Comparison of ENCODE assay signal across 19 mouse cellular contexts in genomic region chr7:56499767-56500166, GRCm38 (mm10).
DNase-seq lines count a peak whose midpoint lies in the region; ATAC-seq and TF ChIP-seq lines count a peak whose summit lies in the region.
"Had no signal": no experiment of that assay in that cellular context is flagged by ENCODE, and none has a peak within 500 bp of the region (broad histone marks: within the 10 kb centered on the region; RNA-seq: fewer than 3 reads in every experiment).

No protein-coding gene starts in this region.

- H3K9me3 ChIP-seq in forebrain, postnatal 0 days (ENCODE audit: low read length), result no peaks in the 10 kb centered on the region
- no peaks in the 10 kb centered on the region for H3K9me3 ChIP-seq in forebrain, embryonic 13.5 days (replicated peaks)
- H3K9me3 ChIP-seq in neural tube, embryonic 14.5 days (ENCODE audit: control insufficient read depth, low read length), result no peaks in the 10 kb centered on the region
- no peaks in the 10 kb centered on the region for H3K9me3 ChIP-seq in limb, embryonic 13.5 days
- no peaks in the 10 kb centered on the region for H3K9me3 ChIP-seq in hindbrain, embryonic 11.5 days (ENCODE audit: control insufficient read depth, low read length)
- H3K9me3 ChIP-seq: hindbrain, embryonic 13.5 days had no signal

- H3K9ac ChIP-seq in forebrain, postnatal 0 days, result no peak overlapping the region
- H3K9ac ChIP-seq in forebrain, embryonic 13.5 days, result no peak overlapping the region
- H3K9ac ChIP-seq in neural tube, embryonic 14.5 days (replicated peaks; ENCODE audit: low read depth, low read length), result no peak overlapping the region
- no peak overlapping the region for H3K9ac ChIP-seq in limb, embryonic 13.5 days
- H3K9ac ChIP-seq in hindbrain, embryonic 11.5 days (ENCODE audit: low read depth, low read length), result no peak overlapping the region
- H3K9ac ChIP-seq: hindbrain, embryonic 13.5 days had no signal

- WGBS in forebrain, postnatal 0 days, result 67% methylated on average over 1 of the region's 1 CpGs
- 61% methylated on average over 1 of the region's 1 CpGs for WGBS in forebrain, embryonic 13.5 days
- WGBS in neural tube, embryonic 14.5 days, result 48% methylated on average over 1 of the region's 1 CpGs
- WGBS in limb, embryonic 13.5 days, result 32% methylated on average over 1 of the region's 1 CpGs
- WGBS in olfactory bulb, adult 2 months, result 46% methylated on average over 1 of the region's 1 CpGs
- 71% methylated on average over 1 of the region's 1 CpGs for WGBS in hindbrain, embryonic 11.5 days

- TF ChIP-seq POLR2A in olfactory bulb, adult 2 months (IDR thresholded peaks at IDR 0.05; ENCODE audit: insufficient read depth, low read depth, low read length), result no peak

- no peak for ATAC-seq in forebrain, postnatal 0 days
- no peak for ATAC-seq in forebrain, embryonic 13.5 days
- ATAC-seq in neural tube, embryonic 14.5 days (ENCODE audit: low read depth), result peak; percentile 14; the same call in 1 of the 2 replicates
- ATAC-seq in limb, embryonic 13.5 days (ENCODE audit: low FRiP score, low read depth), result peak; percentile 79
- no peak for ATAC-seq in hindbrain, embryonic 11.5 days (ENCODE audit: low FRiP score)
- ATAC-seq: hindbrain, postnatal 0 days had no signal

- DNase-seq in forebrain, postnatal 0 days, result no peak
- no peak for DNase-seq in neural tube, embryonic 10.5 days (ENCODE audit: extremely low spot score, low spot score)
- no peak for DNase-seq in hindbrain, embryonic 11.5 days (ENCODE audit: low spot score)
- DNase-seq in cerebellum, adult 18-20 months, result no peak
- DNase-seq: adrenal gland, adult 2 months; adrenal gland, postnatal 36 days; cerebellum, adult 8-10 months; cerebellum, postnatal 14 days; gastrocnemius, adult 2 months; gastrocnemius, postnatal 25 days; heart, adult 11 months; heart, postnatal 10 days; heart, postnatal 4 days had no signal

- H3K27ac ChIP-seq in forebrain, postnatal 0 days (ENCODE audit: low read depth, low read length), result peak overlapping the region; percentile 66
- H3K27ac ChIP-seq in forebrain, embryonic 13.5 days, result no peak overlapping the region
- no peak overlapping the region for H3K27ac ChIP-seq in neural tube, embryonic 14.5 days (ENCODE audit: low read depth, low read length)
- no peak overlapping the region for H3K27ac ChIP-seq in limb, embryonic 13.5 days
- H3K27ac ChIP-seq in olfactory bulb, adult 2 months (ENCODE audit: insufficient read depth, low read depth, low read length), result peak overlapping the region; percentile 73
- H3K27ac ChIP-seq in hindbrain, embryonic 11.5 days (ENCODE audit: low read depth, low read length), result no peak overlapping the region
- H3K27ac ChIP-seq: gastrocnemius, adult 2 months; hindbrain, embryonic 13.5 days had no signal

- no peak overlapping the region for H3K4me3 ChIP-seq in forebrain, postnatal 0 days (ENCODE audit: low read depth, low read length)
- no peak overlapping the region for H3K4me3 ChIP-seq in forebrain, embryonic 13.5 days
- H3K4me3 ChIP-seq in neural tube, embryonic 14.5 days (ENCODE audit: low read depth, low read length), result no peak overlapping the region
- H3K4me3 ChIP-seq in limb, embryonic 13.5 days, result no peak overlapping the region
- H3K4me3 ChIP-seq in olfactory bulb, adult 2 months (ENCODE audit: insufficient read depth, low read depth, low read length), result no peak overlapping the region
- no peak overlapping the region for H3K4me3 ChIP-seq in hindbrain, embryonic 11.5 days (ENCODE audit: low read depth, low read length)
- H3K4me3 ChIP-seq: gastrocnemius, adult 2 months; hindbrain, embryonic 13.5 days had no signal

- TF ChIP-seq CTCF in forebrain, postnatal 0 days (IDR thresholded peaks at IDR 0.05; ENCODE audit: low read depth), result no peak
- no peak for TF ChIP-seq CTCF in olfactory bulb, adult 2 months (IDR thresholded peaks at IDR 0.05; ENCODE audit: insufficient read depth, low read depth, low read length)

- no peaks in the 10 kb centered on the region for H3K27me3 ChIP-seq in forebrain, postnatal 0 days (ENCODE audit: insufficient read depth, low read length)
- H3K27me3 ChIP-seq in forebrain, embryonic 13.5 days, result no peaks in the 10 kb centered on the region
- no peaks in the 10 kb centered on the region for H3K27me3 ChIP-seq in neural tube, embryonic 14.5 days (ENCODE audit: control insufficient read depth, insufficient read depth, low read length)
- H3K27me3 ChIP-seq in limb, embryonic 13.5 days, result no peaks in the 10 kb centered on the region
- no peaks in the 10 kb centered on the region for H3K27me3 ChIP-seq in hindbrain, embryonic 11.5 days (ENCODE audit: control insufficient read depth, insufficient read depth, low read length)
- H3K27me3 ChIP-seq: hindbrain, embryonic 13.5 days had no signal

- H3K4me2 ChIP-seq in forebrain, postnatal 0 days (ENCODE audit: low read depth), result no peak overlapping the region
- H3K4me2 ChIP-seq in forebrain, embryonic 13.5 days, result no peak overlapping the region
- no peak overlapping the region for H3K4me2 ChIP-seq in neural tube, embryonic 14.5 days (ENCODE audit: low read depth, low read length)
- H3K4me2 ChIP-seq in limb, embryonic 13.5 days (replicated peaks), result no peak overlapping the region
- H3K4me2 ChIP-seq in hindbrain, embryonic 11.5 days (replicated peaks; ENCODE audit: low read depth, low read length), result no peak overlapping the region
- H3K4me2 ChIP-seq: hindbrain, embryonic 13.5 days had no signal

- H3K36me3 ChIP-seq in forebrain, postnatal 0 days (ENCODE audit: insufficient read depth), result no peaks in the 10 kb centered on the region
- no peaks in the 10 kb centered on the region for H3K36me3 ChIP-seq in forebrain, embryonic 13.5 days (ENCODE audit: poor library complexity, severe bottlenecking)
- no peaks in the 10 kb centered on the region for H3K36me3 ChIP-seq in neural tube, embryonic 14.5 days (ENCODE audit: control insufficient read depth, insufficient read depth, low read length)
- H3K36me3 ChIP-seq in limb, embryonic 13.5 days, result no peaks in the 10 kb centered on the region
- H3K36me3 ChIP-seq in hindbrain, embryonic 11.5 days (ENCODE audit: control insufficient read depth, insufficient read depth, low read length), result no peaks in the 10 kb centered on the region
- H3K36me3 ChIP-seq: hindbrain, embryonic 13.5 days had no signal

- no peaks in the 10 kb centered on the region for H3K4me1 ChIP-seq in forebrain, postnatal 0 days (ENCODE audit: insufficient read depth)
- H3K4me1 ChIP-seq in forebrain, embryonic 13.5 days, result no peaks in the 10 kb centered on the region
- no peaks in the 10 kb centered on the region for H3K4me1 ChIP-seq in neural tube, embryonic 14.5 days (ENCODE audit: control insufficient read depth, insufficient read depth, low read length)
- H3K4me1 ChIP-seq in limb, embryonic 13.5 days, result no peaks in the 10 kb centered on the region
- H3K4me1 ChIP-seq in olfactory bulb, adult 2 months (ENCODE audit: control insufficient read depth, insufficient read depth, low read length), result no peaks in the 10 kb centered on the region
- no peaks in the 10 kb centered on the region for H3K4me1 ChIP-seq in hindbrain, embryonic 11.5 days (replicated peaks; ENCODE audit: control insufficient read depth, insufficient read depth, low read length)
- H3K4me1 ChIP-seq: hindbrain, embryonic 13.5 days had no signal

Comparison
In these comparisons a context has a peak if more than half of its experiments do, and no peak if none do; other contexts are left out.
1. H3K27ac ChIP-seq: peak in forebrain, postnatal 0 days (single experiment) and olfactory bulb, adult 2 months (single experiment); none in forebrain, embryonic 13.5 days (single experiment), neural tube, embryonic 14.5 days (single experiment), limb, embryonic 13.5 days (single experiment) and hindbrain, embryonic 11.5 days (single experiment).
2. ATAC-seq: peak in neural tube, embryonic 14.5 days (single experiment) and limb, embryonic 13.5 days (single experiment); none in forebrain, postnatal 0 days (single experiment), forebrain, embryonic 13.5 days (single experiment) and hindbrain, embryonic 11.5 days (single experiment).